Mouse (Mus musculus): Measurements from ENCODE around the gene Rhod.
"Not testable (repeated sequence)": the region's sequence is repeated elsewhere in the genome, so short reads cannot be mapped to it uniquely, and the experiment has no call there.

GRCm38 (mm10) chr19:4382303-4382702 is 56.9 kb downstream of the Rhod start:
- peak; percentile 40 for TF ChIP-seq CTCF (IDR thresholded peaks at IDR 0.05; ENCODE audit: low read depth)
- TF ChIP-seq EP300 (optimal IDR thresholded peaks at IDR 0.05), result not testable (repeated sequence)

All from stomach, postnatal 0 days (tissue).